Mouse (Mus musculus): ENCODE measurements at regions not wholly inside any gene's neighbourhood (a gene's known extent, or its start where the extent isn't known, plus 50 kb on each side); places are given as distances from the start of the nearest gene placed in this dataset.

DNA sequence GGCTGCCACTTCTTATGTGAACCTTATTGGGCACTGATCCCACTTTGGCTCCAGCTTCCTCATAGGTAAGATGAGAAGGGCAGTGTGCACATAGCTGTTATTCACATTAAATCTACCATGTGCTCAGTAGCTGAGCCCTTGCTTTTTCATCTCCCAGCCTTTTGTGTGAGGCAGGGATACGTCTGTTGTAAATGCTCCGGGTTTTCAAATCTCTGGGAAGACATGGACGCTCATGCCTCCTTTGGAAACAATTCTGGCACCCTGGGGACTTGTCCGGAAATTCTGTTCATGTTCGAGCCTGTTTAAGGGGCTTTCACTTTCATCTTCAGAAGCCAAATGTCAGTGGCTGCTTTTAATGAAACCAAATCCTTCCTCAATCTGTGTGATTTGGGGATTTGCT lies 312.7 kb downstream of the Bcl11a start:
- DNase-seq (ENCODE audit: low spot score) = no peak

DNA sequence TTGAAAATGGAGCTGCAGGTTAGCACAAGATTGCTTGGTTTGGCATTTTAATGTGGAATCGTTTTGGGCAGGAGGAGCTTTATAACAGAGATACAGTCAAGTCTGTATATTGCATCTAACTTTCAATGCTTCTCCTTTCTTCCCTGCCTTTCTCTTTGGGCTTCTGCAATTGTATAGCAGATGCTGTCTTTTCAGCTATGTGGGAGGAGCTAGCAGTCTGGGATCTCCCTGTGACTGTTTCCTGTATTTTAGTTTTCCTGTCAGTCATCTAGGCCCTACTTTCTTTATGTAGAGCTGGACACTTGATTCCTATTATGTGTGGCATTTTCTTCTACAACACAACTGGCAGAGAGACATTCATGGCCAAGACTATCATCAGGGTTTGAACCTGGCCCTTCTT lies 313.5 kb downstream of the Bcl11a start:
- DNase-seq (ENCODE audit: low spot score) = no peak

DNA sequence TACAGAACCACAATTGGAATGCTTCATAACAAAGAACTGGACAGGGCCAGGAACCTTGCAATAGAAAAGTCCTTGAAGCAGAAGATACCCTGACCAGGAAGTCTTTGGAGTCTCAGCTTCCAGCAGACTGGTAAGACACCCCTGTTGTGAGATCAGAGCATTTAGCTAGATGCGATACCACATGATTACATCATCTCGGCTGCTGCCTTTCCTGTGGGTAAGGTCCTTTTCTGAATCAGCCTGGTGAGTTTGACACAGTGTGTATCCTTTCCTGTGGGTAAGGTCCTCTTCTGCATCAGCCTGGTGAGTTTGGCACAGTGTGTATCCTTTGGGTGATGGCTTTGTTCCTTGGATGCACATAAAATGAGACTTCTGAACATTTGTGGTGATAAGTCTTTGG lies 317.6 kb downstream of the Bcl11a start:
- no peak for DNase-seq (ENCODE audit: low spot score)

DNA sequence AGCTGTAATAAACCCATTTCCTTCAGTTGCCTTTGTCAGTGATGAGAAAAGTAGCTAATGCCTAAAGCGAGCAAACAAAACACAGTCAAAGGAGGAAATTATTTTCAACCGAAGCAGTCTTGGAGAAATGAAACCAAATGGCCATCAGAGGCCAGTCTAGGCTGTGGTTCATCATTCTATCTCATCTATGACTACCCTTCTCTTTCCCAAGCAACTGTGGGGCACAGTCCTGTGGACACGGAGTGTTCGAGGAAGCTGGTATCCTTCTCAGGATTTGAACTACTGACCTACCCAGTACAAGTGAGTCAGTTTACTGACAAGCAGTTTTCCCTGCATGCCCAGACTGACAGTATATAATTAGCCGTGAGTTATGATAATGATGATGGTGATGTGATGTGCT lies 319.1 kb downstream of the Bcl11a start:
- no peak for DNase-seq (ENCODE audit: low spot score)

DNA sequence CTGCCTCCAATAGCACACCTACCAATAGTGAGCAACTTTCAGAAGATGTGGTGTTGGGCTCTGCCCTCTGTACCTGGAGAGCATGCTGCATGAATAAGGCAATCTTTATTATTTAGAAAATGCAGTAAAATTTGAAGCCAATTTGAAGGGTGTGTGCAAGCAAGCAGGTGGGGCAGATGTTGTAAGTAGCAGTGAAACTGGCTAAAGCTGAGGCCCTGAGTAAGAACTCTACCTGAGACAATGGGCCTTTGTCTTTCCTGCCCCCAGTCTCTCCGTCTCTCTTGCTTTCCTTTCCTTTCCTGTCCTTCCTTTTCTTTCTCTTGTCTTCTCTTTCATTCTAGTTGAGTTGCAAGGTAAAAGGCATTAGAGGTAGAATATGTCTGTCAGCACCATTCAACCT lies 319.9 kb downstream of the Bcl11a start:
- DNase-seq (ENCODE audit: low spot score) = no peak

DNA sequence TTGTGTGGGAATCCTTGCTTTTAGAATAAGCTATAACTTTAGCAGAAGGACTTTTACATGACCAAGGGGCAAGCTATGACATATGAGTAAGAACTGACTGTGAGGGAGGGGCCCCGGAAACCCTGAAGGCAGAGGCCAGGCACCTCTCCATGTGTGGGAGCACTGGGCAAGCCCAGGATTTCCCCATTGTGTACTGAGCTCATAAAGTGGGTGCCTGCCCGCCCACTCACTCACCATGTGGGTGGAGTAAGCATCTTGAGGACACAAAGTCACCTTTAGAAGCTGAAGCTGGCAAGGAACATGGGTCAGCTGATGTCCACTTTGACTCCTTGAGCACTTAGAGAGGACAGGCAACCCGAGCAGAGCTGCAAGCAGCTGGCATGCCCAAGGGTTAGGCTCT lies 323.3 kb downstream of the Bcl11a start:
- DNase-seq (ENCODE audit: low spot score) = no peak

DNA sequence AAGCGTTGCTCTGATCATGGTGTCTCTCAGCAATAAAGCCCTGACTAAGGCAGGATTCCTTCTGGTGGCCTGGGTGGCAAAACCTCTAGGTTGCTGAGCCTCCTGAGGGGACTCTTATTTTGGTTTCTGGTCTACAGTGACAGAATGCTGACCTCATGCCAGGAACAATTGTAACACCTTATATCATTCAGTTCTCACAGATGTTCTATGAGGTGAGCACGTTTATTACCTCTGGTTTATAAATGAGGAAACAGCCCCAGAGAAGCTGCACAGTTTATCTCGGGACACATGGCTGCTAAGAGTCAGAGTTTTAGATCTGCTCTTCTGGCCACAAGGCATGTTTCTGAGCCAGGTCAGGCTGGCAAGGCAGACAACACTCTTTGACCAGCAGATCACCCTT lies 324.3 kb downstream of the Bcl11a start:
- DNase-seq (ENCODE audit: low spot score) = no peak

DNA sequence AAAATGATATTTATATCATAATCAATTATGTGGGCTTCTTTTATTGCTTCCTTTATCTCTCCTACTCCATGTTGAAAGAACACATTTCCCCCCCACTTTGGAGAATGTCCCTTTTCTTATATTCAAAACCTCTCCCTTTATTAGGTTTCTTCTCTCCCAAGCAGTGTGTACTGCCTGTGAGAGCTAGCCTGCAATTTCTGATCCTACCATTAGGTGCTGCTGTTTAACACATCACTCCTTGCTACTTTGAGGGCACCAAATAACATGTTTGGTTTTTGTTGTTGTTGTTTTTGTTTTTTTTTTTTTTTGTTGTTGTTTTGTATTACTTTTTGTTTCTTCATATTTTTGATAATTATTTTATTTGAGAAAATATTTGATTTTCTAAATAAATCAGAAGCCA lies 336.9 kb downstream of the Bcl11a start:
- DNase-seq (ENCODE audit: low spot score) = no peak

DNA sequence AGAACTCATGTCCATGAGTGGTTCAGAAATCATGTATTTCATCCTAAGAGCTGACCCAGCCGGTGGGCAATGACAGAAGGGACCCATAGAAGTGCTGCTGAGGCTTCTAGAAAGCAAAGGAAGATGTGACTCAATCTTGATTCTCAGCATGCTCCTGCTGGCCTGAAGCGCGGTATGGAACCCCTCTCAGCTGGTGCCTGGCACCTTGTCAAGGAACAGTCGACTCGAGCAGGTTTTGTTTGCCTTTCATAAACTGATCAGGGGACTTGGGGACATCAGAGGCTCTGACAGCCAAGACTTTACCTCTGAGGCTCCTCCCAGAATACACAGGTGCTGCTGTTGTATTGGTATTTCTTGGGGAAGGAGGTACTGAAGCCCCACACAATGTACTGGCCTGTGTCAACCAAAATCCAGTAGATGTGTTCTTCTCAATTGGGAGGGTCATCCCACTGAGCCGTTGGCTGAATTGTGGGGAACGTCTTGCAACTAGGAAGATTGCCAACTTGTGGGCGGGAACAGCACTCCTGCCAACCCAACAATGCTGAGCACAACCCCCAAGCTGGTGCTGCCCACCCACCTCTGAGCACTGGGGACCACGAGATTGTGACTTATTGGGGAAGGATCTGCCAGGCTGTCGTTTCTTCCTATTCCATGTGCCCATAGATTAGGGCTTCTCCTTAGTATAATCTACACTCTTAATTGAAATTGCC lies 344.4 kb downstream of the Bcl11a start:
- no peak for DNase-seq (ENCODE audit: low spot score)

DNA sequence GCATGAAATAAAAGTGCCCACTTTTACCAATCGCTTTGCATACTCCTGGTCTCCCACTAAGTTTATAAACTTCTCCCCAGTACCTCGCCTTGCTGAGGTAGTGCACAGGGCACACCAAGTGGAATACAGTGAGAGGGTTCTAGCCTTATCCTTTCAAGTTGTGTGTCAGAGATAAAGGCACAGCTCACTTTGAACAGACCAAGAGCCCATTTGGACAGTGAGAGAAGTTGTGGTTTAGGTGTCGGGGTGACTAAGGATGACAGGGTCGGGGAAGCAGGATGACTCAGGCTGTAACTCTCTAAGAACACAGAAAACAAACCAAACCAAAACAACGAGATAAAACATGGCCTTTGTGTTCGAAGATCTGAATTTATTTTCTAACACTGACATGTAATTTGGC lies 345.4 kb downstream of the Bcl11a start:
- no peak for DNase-seq (ENCODE audit: low spot score)

DNA sequence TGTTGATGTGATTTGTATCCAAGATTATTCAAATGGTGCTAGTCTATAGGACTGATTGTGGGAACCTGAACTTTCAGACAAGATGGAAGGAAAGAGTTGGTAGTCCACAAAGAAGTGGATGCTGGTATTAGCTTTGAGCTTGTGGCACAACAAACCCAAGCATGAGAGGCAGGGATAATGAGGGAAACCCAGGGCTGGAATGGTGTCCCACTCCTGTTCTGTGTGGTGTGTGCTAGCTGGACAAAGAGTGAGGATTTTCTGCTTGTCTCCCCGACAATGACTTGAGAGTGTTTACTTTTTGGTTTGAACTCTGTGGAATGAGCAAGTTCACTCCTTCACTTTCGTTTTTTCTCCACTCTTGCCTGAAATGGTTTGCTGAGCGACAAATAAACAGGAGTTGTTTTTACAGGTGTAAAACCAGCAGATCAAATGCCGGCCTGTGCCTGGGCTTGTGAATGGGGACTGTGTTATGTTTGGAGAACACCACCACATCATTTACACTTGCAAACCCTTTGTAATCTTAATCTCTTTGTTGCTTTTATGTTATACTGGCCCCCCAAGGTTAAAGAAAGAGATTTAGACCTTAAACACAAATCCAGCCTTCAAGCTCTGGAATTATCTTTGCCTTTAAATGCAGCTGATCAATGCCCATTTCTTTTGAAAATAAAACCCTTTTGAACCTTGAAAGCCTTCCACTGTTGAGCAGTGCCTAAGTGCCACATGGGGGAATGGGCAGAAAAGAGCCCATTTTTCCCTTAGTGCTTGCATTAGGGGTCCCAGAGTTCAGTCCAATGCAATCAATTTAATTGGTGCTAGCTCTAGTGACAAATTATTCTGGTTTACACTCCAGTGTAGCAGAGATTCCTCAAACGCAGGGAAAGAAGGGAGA lies 349.4 kb downstream of the Bcl11a start:
- no peak for DNase-seq (ENCODE audit: low spot score)

DNA sequence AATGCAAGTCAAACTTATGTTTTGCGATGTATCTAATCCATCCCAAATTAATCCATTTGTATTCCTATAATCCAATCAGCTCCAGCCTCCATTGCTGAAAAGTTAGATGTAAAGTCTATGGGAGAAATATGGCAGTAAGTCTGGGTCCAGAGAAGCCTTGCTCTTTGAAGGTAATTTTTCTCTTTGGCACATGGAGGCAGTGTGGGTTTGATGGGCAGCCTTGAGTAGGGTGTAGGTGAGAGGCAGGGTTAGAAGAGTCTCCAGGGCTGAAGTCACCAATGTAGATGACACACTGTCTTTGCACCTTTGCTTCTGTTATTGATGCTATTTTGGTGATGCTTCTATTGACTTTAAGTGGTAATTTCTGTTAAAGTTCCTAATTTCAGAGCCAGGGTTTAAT lies 370.8 kb downstream of the Bcl11a start:
- DNase-seq (ENCODE audit: low spot score) = no peak

DNA sequence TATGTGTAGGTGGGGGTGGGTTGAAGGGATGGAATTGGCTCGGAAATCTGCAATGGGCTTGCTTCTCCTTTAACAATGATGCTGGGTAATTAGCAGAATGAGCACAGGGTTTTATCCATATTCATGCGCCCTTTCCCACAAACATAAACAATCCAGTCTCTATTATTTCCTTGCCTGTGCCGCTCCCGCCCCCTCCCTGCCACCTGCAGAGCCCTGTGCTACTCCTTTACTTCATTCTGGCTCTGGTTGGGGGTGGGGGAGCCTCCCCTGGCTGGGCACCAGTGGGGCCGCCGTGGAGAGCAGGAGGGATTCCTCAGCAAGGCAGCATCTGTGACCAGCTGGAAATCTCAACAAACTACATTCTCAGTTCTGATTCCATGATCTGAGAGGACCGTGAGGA lies 374.4 kb downstream of the Bcl11a start:
- DNase-seq (ENCODE audit: low spot score) = no peak

DNA sequence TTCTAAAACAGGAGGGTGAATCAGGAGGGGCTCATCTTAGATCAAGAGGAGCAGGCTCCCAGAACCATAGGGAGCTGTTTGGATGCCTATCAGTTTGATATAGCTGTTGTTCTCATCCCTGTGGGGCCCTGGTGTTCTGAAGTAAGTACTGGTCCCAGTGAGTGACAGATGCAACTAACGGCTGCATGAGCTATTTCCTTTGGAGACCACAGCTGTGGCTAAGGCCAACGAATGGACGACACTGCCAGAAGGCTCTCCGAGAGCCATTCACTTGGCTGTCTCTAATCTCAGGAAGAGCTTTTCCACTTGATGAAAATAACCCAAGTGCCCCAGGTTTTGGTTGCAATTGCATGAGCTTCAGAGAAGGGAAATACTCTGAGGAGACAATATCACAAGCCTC lies 386.8 kb downstream of the Bcl11a start:
- DNase-seq (ENCODE audit: low spot score) = no peak

DNA sequence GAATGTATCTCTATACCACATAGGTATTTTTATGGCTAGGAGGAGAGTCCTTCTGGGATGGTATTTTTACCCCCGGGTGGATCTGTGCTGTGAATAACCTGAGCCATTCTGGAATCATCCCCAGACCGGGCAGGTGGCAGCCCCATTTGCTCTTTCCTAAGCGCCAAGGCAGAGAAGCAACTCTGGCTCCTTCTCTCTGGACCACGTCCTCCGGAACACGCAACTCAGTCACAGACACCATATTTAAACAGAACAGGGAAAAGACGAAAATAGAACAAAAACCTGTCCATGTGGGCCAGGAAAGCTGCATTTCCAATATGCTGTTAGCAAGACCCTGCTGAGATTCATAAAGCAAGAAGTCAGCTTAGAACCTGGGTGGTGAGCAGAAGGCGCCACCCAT lies 389.6 kb downstream of the Bcl11a start:
- DNase-seq (ENCODE audit: low spot score) = no peak

DNA sequence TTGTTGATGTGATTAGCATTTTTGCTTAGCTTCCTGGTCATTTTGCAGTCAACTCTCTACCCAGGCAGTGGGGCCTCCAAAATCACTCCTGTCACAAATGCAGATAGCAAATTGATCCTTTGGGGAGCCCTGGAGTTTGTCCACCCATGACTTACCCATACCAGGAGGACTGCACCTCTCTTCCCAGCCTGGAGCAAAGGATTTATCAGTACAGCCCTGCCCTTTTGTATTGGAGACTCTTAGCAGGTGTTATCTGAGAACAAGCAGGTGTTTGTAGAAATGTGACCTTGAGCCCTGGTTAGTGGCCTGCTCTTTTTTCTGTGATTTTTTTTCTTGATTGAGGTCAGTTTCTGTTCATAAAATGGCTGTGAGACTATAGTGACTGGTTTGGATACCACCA lies 392.6 kb downstream of the Bcl11a start:
- DNase-seq (ENCODE audit: low spot score) = no peak

DNA sequence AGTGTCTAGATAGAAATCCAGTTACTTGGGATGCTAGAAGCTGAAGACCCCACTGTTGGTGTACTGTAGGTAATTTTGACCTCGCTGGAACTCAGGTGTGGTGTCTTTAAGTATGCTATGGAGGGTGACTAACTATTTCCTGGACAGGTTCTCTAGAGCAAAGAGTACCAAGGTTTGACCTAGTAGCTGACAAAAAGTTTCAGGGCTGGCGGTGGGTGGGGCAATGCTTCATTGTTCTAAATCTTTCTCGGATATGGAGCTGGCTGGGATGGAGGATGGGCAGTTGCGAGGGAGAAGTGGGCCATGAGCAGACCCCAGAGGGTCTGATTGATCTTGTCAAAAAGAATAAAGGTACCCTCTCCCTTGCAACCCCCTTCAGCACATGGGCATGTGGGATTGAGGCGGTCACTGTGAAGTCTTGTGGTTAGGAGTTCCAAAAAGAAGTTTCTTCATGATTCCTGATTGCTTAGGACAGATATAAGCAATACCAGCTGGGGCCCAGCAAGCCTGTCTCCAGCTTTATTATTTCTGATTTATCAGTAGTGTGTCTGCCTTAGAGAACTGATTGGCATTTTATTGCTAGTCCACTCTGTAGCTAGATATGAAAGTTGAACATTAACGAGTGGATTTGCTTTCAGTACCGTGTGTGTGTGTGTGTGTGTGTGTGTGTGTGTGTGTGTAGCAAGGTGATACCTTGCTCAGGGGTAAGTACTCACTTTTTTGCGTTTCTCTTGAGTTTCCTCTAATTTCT lies 394.9 kb downstream of the Bcl11a start:
- DNase-seq (ENCODE audit: low spot score) = no peak

DNA sequence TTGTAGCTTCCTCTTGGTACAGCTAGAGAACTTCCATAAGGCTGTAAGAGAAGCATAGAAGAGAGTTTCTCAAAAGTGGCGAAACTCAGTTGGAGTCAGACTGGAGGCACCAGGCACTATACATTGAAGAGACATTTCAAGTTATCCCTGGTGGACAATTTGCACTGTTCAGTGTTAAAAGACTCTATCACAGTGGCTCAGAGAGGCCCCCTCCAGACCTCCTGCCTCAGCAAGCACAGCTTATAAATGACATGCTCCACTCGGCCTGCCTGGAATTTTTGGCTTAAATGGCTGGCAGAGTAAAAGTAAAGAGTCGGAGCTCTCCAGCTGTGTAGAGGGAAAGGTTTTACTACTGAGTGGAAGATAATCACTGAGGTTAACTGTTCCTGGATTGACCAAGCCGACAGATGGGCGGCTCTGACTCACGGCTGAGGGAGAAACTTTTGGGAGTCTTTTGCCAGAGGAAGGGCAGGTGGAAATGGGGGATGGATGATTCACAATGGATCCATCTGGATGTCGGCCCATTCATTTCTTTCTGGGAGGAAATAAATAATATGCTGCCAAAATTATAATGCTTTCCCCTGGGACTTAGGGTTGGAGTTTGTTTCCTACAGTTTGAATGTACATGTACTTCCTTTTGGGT lies 395.6 kb downstream of the Bcl11a start:
- no peak for DNase-seq (ENCODE audit: low spot score)

DNA sequence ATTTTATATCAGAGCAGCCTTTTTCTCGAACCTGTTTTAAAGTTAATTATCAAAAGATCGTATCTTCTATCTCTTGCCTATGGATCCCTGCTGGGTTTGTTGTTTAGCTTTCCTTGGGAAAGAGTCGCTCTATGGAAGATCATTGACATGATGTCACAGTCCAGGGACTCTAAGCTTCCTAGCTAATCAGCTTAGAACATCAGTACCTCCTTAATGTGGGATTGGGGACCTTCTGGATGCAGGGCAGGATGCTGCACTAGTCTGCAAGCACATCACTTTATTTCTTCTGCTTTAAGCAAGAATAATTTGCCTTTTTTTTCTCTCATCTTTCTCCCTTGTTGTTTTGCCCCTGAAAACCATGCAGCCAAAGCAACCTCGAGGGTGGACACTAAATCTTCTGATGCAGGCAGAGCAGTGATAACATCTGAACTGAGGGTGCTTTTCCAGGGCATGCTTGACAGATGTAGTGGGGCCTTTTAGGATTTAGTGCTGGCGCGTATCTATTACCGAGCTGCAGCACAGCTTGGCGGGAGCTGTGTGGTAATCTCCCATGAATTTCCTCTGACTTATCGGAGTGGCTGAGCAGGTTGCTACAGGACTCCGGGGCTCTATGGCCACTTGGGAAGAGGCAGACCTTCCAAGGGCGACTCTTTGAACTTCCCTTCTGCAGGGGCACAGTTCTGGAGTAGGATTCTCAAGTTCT lies 425.0 kb downstream of the Bcl11a start:
- no peak for DNase-seq (ENCODE audit: low spot score)

DNA sequence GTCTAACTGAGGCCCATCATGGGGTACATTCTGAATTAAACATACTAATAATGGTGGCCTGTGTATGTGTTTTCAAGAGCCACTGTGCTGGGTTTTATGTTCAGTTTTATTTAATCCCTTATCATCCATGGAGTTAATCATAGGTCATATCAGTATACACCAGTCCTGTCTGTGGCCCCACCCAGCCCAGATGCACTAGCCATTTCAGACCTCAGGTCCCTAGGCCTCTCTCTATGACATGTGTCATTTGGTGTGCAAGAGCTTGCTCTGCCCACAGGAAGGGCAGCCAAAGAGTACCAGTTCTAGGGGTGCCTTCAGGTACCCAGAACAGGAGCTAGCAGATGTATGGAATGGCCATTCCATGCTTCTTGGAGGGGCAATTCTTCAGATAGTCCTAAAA lies 437.7 kb downstream of the Bcl11a start:
- no peak for DNase-seq (ENCODE audit: low spot score)

DNA sequence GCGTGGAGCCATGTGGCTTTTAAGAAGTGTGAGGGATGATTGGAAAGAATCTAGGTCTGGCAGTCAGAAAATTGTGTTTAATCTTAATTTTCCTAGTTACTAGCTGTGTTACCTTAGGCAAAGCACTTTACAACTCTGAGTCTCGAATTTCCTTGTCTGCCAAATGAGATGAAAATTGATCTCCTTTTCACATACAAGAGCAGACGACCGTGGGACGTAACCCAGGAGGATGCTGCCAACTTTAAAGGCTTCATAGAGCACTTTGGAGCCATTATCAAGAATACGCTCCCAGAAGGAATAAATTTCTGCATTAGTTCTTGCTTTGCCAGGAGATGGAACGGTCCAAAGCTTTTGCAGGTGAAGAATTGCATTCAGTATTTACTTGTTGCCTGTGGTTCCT lies 457.6 kb downstream of the Bcl11a start:
- no peak for DNase-seq (ENCODE audit: low spot score)

DNA sequence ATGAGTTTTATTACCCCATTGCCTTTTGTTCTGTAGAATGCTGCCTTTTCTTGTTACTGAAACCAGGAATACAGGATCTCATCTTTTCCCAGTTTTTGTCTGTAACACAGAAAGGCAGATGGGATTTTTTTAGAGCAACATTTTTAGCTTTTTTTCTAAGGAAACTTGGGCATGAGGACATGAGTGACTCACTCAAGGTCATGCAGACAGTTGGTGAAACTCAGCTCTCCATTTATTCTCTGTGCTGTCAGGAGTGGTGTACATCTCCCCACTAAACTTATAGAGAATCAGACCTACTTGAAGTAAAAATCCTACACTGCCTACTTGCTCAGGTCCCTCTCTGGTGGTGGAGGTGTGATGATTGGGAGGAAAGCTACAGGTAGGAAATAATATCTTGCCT lies 459.9 kb downstream of the Bcl11a start:
- no peak for DNase-seq (ENCODE audit: low spot score)
